ENCODE assay signal across 9 mouse cellular contexts in genomic region chr3:75579352-75579751, GRCm38 (mm10). TPM values are rescaled to one million over a fixed set of nuclear protein-coding genes. Genes with fewer than 3 reads are reported as not detected.
DNase-seq lines count a peak whose midpoint lies in the region; ATAC-seq and TF ChIP-seq lines count a peak whose summit lies in the region.
"Had no signal": no experiment of that assay in that cellular context is flagged by ENCODE, and none has a peak within 500 bp of the region (broad histone marks: within the 10 kb centered on the region; RNA-seq: fewer than 3 reads in every experiment).

No protein-coding gene starts in this region.

- H3K27me3 ChIP-seq in forebrain, embryonic 12.5 days = no peaks in the 10 kb centered on the region
- H3K27me3 ChIP-seq in forebrain, embryonic 16.5 days (replicated peaks; ENCODE audit: control insufficient read depth, insufficient read depth, low read length) = no peaks in the 10 kb centered on the region
- no peaks in the 10 kb centered on the region for H3K27me3 ChIP-seq in liver, embryonic 14.5 days (ENCODE audit: control insufficient read depth, insufficient read depth, low read length)
- H3K27me3 ChIP-seq: megakaryocyte, embryonic 14.5 days had no signal

- no peak overlapping the region for H3K9ac ChIP-seq in forebrain, embryonic 12.5 days
- H3K9ac ChIP-seq in forebrain, embryonic 16.5 days (replicated peaks; ENCODE audit: low read depth, low read length) = no peak overlapping the region
- H3K9ac ChIP-seq in liver, embryonic 14.5 days (replicated peaks) = no peak overlapping the region

- H3K4me1 ChIP-seq in forebrain, embryonic 12.5 days = no peaks in the 10 kb centered on the region
- 0 out of 2 replicates have a peak, but pooled peaks cover 4% of the 10 kb centered on the region for H3K4me1 ChIP-seq in forebrain, embryonic 16.5 days (replicated peaks; ENCODE audit: control insufficient read depth, insufficient read depth, low read length)
- no peaks in the 10 kb centered on the region for H3K4me1 ChIP-seq in liver, embryonic 14.5 days (replicated peaks; ENCODE audit: control insufficient read depth in 2 of 2, insufficient read depth in 2 of 2, low read length in 1 of 2)

- DNase-seq in 416B (ENCODE audit: low read depth) (peak; percentile 27), WW6 (ENCODE audit: low read depth, low spot score) (peak; percentile 18)
- no peak for DNase-seq in liver, embryonic 14.5 days (ENCODE audit: low read depth in 3 of 3, low spot score in 3 of 3)
- peak; percentile 32 for DNase-seq in retina, embryonic 14.5 days (ENCODE audit: low spot score)
- DNase-seq in layer of hippocampus, adult 18-20 months (ENCODE audit: low spot score in 2 of 2) = no peak
- DNase-seq in right cerebral cortex, postnatal 25 days = no peak

- H3K36me3 ChIP-seq in forebrain, embryonic 12.5 days (replicated peaks) = no peaks in the 10 kb centered on the region
- no peaks in the 10 kb centered on the region for H3K36me3 ChIP-seq in forebrain, embryonic 16.5 days (ENCODE audit: control insufficient read depth, insufficient read depth)
- H3K36me3 ChIP-seq in liver, embryonic 14.5 days (replicated peaks; ENCODE audit: control insufficient read depth, insufficient read depth, low read depth) = no peaks in the 10 kb centered on the region

- no peak overlapping the region for H3K4me2 ChIP-seq in forebrain, embryonic 12.5 days
- no peak overlapping the region for H3K4me2 ChIP-seq in forebrain, embryonic 16.5 days (ENCODE audit: low read length)
- H3K4me2 ChIP-seq in liver, embryonic 14.5 days (ENCODE audit: low read depth) = no peak overlapping the region

- H3K27ac ChIP-seq in forebrain, embryonic 12.5 days = no peak overlapping the region
- H3K27ac ChIP-seq in forebrain, embryonic 16.5 days (ENCODE audit: low read length) = no peak overlapping the region
- H3K27ac ChIP-seq in liver, embryonic 14.5 days = no peak overlapping the region

- 0 out of 2 replicates have a peak, but pooled peaks have one; percentile 41 for ATAC-seq in forebrain, embryonic 12.5 days (ENCODE audit: low FRiP score)
- no peak for ATAC-seq in forebrain, embryonic 16.5 days
- no peak for ATAC-seq in liver, embryonic 14.5 days (ENCODE audit: insufficient read depth)

- WGBS in forebrain, embryonic 12.5 days = 49% methylated on average over 4 of the region's 4 CpGs
- 48% methylated on average over 4 of the region's 4 CpGs for WGBS in forebrain, embryonic 16.5 days
- 31% methylated on average over 4 of the region's 4 CpGs for WGBS in liver, embryonic 14.5 days (ENCODE audit: insufficient replicate concordance)

- no peak for TF ChIP-seq EP300 in liver, embryonic 14.5 days (IDR thresholded peaks at IDR 0.05; ENCODE audit: low read depth)

- peak; percentile 42 for TF ChIP-seq CTCF in liver, embryonic 14.5 days (IDR thresholded peaks at IDR 0.05; ENCODE audit: low read depth)

- no peaks in the 10 kb centered on the region for H3K9me3 ChIP-seq in forebrain, embryonic 12.5 days
- H3K9me3 ChIP-seq in forebrain, embryonic 16.5 days (ENCODE audit: control insufficient read depth, low read length) = no peaks in the 10 kb centered on the region
- H3K9me3 ChIP-seq in liver, embryonic 14.5 days (ENCODE audit: control insufficient read depth, low read length) = no peaks in the 10 kb centered on the region
- H3K9me3 ChIP-seq: megakaryocyte, embryonic 14.5 days had no signal

- H3K4me3 ChIP-seq in forebrain, embryonic 12.5 days (replicated peaks) = no peak overlapping the region
- no peak overlapping the region for H3K4me3 ChIP-seq in forebrain, embryonic 16.5 days (replicated peaks; ENCODE audit: low read length)
- H3K4me3 ChIP-seq in liver, embryonic 14.5 days (ENCODE audit: insufficient read depth in 1 of 2, low read depth in 2 of 2, low read length in 2 of 2) = no peak overlapping the region
- H3K4me3 ChIP-seq: megakaryocyte, embryonic 14.5 days had no signal

RNA-seq across cellular contexts. Expression of gene Serpini1, which starts 22.0 kb away (rescaled TPM):
- polyA plus RNA-seq in forebrain, embryonic 12.5 days (2016; fragmentation: Nextera tagmentation; extraction: Ambion mirVana) = 33.8 and 34.7 TPM in 2 replicates
- 128 and 147 TPM in 2 replicates for polyA plus RNA-seq in forebrain, embryonic 16.5 days (2015; fragmentation: Nextera tagmentation; extraction: Ambion mirVana)
- polyA plus RNA-seq in liver, embryonic 14.5 days (2012; rRNA removed) = 0.11 and 0.15 TPM in 2 replicates
- polyA plus RNA-seq in liver, embryonic 14.5 days (2014; fragmentation: Nextera tagmentation; extraction: Ambion mirVana) = 0.13 and 0.50 TPM in 2 replicates
- total RNA-seq in layer of hippocampus, adult 18-20 months (2021) = 100 to 1,000 TPM; 203 to 215 TPM

RNA-seq across cellular contexts. Expression of gene Pdcd10, which starts 22.7 kb away (rescaled TPM):
- 90.6 and 97.5 TPM in 2 replicates for polyA plus RNA-seq in forebrain, embryonic 12.5 days (2016; fragmentation: Nextera tagmentation; extraction: Ambion mirVana)
- polyA plus RNA-seq in forebrain, embryonic 16.5 days (2015; fragmentation: Nextera tagmentation; extraction: Ambion mirVana) = 82.6 and 88.9 TPM in 2 replicates
- 10.7 and 19.4 TPM in 2 replicates for polyA plus RNA-seq in liver, embryonic 14.5 days (2012; rRNA removed)
- 69.7 and 72.5 TPM in 2 replicates for polyA plus RNA-seq in liver, embryonic 14.5 days (2014; fragmentation: Nextera tagmentation; extraction: Ambion mirVana)
- 10 to 100 TPM; 52.3 to 53.4 TPM for total RNA-seq in layer of hippocampus, adult 18-20 months (2021)

Comparison
In these comparisons a context has a peak if more than half of its experiments do, and no peak if none do; other contexts are left out.
1. DNase-seq: peak in 416B (single experiment), WW6 (single experiment) and retina, embryonic 14.5 days (single experiment); none in liver, embryonic 14.5 days (0 of 3), layer of hippocampus, adult 18-20 months (0 of 2) and right cerebral cortex, postnatal 25 days (single experiment).
2. RNA of gene Serpini1, which starts 22.0 kb away (polyA plus RNA-seq): 128 to 147 TPM in forebrain, embryonic 16.5 days and 33.8 to 34.7 TPM in forebrain, embryonic 12.5 days; 0.11 to 0.50 TPM in liver, embryonic 14.5 days; every median in the first group is over 10 times any median in the second.